Mouse (Mus musculus) ES-E14 (cell line): Measurements from ENCODE around the gene Hsd17b14. TPM values are rescaled to one million over a fixed set of nuclear protein-coding genes. Genes with fewer than 3 reads are reported as not detected.

ENCODE experiments used
- DNase-seq: peaks from one replicate; pipeline ENCODE4 v3.0.0-alpha.2; 2013; ENCODE audit warnings: low read depth, low spot score
- H3K27ac ChIP-seq: 2 replicates; pipeline ENCODE4 v1.5.1; 2012; ENCODE audit warnings: low read depth, mild to moderate bottlenecking, low read length, moderate library complexity, mixed read lengths; ENCODE audit not compliant: poor library complexity, insufficient read depth, severe bottlenecking
- H3K36me3 ChIP-seq: 2 replicates; pipeline ENCODE4 v1.6.1; 2012; ENCODE audit warnings: mild to moderate bottlenecking, low read length, moderate library complexity, mixed read lengths; ENCODE audit not compliant: control insufficient read depth, poor library complexity, insufficient read depth, severe bottlenecking
- H3K4me1 ChIP-seq, 2 experiments: fragments of 150-350 bp in 1 of 2; sonication (generic) in 1 of 2; 2 replicates each; pipeline ENCODE4 v1.6.1; 2012; ENCODE audit warnings: low read length in 2 of 2, mild to moderate bottlenecking in 1 of 2, mixed read lengths in 1 of 2; ENCODE audit not compliant: control insufficient read depth in 2 of 2, insufficient read depth in 2 of 2, poor library complexity in 1 of 2
- H3K4me3 ChIP-seq, 2 experiments: fragments of 150-350 bp in 1 of 2; sonication (generic) in 1 of 2; 2 replicates each; pipeline ENCODE4 v1.5.1; 2012; ENCODE audit warnings: low read length in 2 of 2, low read depth in 1 of 2, mild to moderate bottlenecking in 1 of 2, mixed read lengths in 1 of 2; ENCODE audit not compliant: insufficient read depth in 1 of 2, poor library complexity in 1 of 2, severe bottlenecking in 1 of 2
- H3K9ac ChIP-seq: 2 replicates; pipeline ENCODE4 v1.6.1; 2012; ENCODE audit warnings: low read depth, mild to moderate bottlenecking, low read length, mixed read lengths; ENCODE audit not compliant: poor library complexity, insufficient read depth, severe bottlenecking
- H3K9me3 ChIP-seq: fragments of 150-350 bp; sonication (generic); 2 replicates; pipeline ENCODE4 v1.6.1; 2012; ENCODE audit warnings: low read depth, mild to moderate bottlenecking, low read length; ENCODE audit not compliant: control insufficient read depth, insufficient read depth
- CHD2 ChIP-seq: IDR thresholded peaks from 2 replicates; pipeline ENCODE4 v1.6.1; 2014; ENCODE audit warnings: mild to moderate bottlenecking, low read depth, low read length, inconsistent platforms
- HCFC1 ChIP-seq: IDR thresholded peaks from 2 replicates; pipeline ENCODE4 v1.6.1; 2012; ENCODE audit warnings: low read length, inconsistent platforms, borderline replicate concordance; ENCODE audit not compliant: insufficient read depth
- MAFK ChIP-seq: IDR thresholded peaks from 2 replicates; pipeline ENCODE4 v1.6.1; 2014; ENCODE audit warnings: mild to moderate bottlenecking, low read depth, low read length, inconsistent platforms; ENCODE audit not compliant: insufficient read depth
- ZC3H11A ChIP-seq: IDR thresholded peaks from 2 replicates; pipeline ENCODE4 v1.6.1; 2012; ENCODE audit warnings: low read depth, mild to moderate bottlenecking, inconsistent platforms, low read length, borderline replicate concordance
- ZNF384 ChIP-seq: IDR thresholded peaks from 2 replicates; pipeline ENCODE4 v1.6.1; 2012; ENCODE audit warnings: low read depth, low read length, inconsistent platforms
- in situ Hi-C, 2 experiments: fragments of 600-800 bp; cut with MboI; formaldehyde crosslinking; loops; one replicate each; pipeline ENCODE4 v1.15.1; 2025; ENCODE audit warnings: low sequenced_read_pairs in 2 of 2, inconsistent platforms in 1 of 2; ENCODE audit not compliant: unreplicated experiment in 2 of 2
- total RNA-seq: library from RNA; depleted of rRNA; stranded (reverse); fragments of 300-350 nt; gene quantifications from 2 replicates; pipeline ENCODE4 v1.2.3, GENCODE M21; 2012

Gene Hsd17b14
- total RNA-seq, 1 experiment = 33.0 TPM

GRCm38 (mm10) chr7:45550821-45551511 is 3.7 kb upstream of the Hsd17b14 start:
- H3K27ac ChIP-seq = peak overlapping the region; percentile 89
- DNase-seq = no peak
- peak overlapping the region; percentile 81 for H3K9ac ChIP-seq
- H3K4me3 ChIP-seq = peak overlapping the region; percentile 3 to 57; a peak in 2 of 4 replicates
- TF ChIP-seq CHD2 (no peak), MAFK (no peak), HCFC1 (no peak), ZNF384 (no peak), ZC3H11A (no peak)
- no peaks in the 10 kb centered on the region for H3K9me3 ChIP-seq
- in situ Hi-C loops = no loop called here
- no peaks in the 10 kb centered on the region for H3K36me3 ChIP-seq
- H3K4me1 ChIP-seq = peaks cover 14 to 36% of the 10 kb centered on the region in 2 experiments

DNA sequence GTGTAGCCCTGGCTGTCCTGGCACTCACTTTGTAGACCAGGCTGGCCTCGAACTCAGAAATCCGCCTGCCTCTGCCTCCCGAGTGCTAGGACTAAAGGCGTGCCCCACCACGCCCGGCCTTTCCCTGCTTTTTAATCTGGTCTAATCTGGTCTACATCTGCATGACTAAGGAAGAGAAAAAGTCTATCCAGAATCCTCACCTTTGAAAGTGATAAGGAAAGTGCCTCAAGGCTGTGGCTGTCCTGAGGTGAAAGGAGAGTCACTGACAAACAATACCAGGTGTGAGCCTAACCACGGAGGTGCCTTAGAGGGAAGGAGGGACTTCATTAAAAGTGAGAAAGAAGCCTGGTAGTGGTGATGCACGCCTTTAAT is 3.2 kb upstream of the Hsd17b14 start:
- Histone ChIP-seq H3K9me3 (no peaks in the 10 kb centered on the region), H3K4me3 (no peak overlapping the region), H3K36me3 (no peaks in the 10 kb centered on the region), H3K27ac (peak overlapping the region; percentile 90), H3K9ac (no peak overlapping the region; the same call in 1 of the 2 replicates), H3K4me1 (peaks cover 14 to 38% of the 10 kb centered on the region in 2 experiments)
- peak; percentile 92 for DNase-seq
- peak; percentile 63; the same call in 1 of the 2 replicates for TF ChIP-seq CHD2
- no peak for TF ChIP-seq ZC3H11A
- TF ChIP-seq HCFC1 = no peak
- peak; percentile 71; the same call in 1 of the 2 replicates for TF ChIP-seq ZNF384
- no peak for TF ChIP-seq MAFK
- in situ Hi-C loops = no loop called here

DNA sequence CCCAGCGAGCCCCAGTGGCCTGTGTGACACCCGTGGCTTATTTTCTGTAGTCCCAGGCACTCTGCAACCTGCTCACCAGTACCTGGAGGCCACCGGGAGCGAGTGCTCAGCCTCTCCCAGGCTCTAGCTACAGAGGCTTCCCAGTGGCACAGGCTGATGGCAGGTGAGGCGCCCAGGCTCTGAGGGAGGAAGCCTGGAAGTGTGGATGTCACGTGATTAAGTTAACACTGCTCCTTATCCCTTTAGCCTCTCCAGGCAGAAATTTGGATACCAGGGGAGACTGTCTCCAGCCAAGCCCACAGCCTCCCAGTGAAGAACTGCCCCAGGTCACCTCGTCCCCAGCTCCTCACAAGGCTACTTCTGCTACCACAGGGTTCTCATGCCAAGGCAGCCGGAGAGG is 1.2 kb upstream of the Hsd17b14 start:
- in situ Hi-C loops = no loop called here
- TF ChIP-seq CHD2 (no peak), ZC3H11A (no peak)
- DNase-seq = no peak
- H3K36me3 ChIP-seq = no peaks in the 10 kb centered on the region; the same call in 1 of the 2 replicates
- H3K4me3 ChIP-seq = no peak overlapping the region
- peak overlapping the region; percentile 54; the same call in 1 of the 2 replicates for H3K9ac ChIP-seq
- H3K4me1 ChIP-seq = peaks cover 17 to 38% of the 10 kb centered on the region in 2 experiments
- H3K9me3 ChIP-seq = no peaks in the 10 kb centered on the region
- H3K27ac ChIP-seq = peak overlapping the region; percentile 90

DNA sequence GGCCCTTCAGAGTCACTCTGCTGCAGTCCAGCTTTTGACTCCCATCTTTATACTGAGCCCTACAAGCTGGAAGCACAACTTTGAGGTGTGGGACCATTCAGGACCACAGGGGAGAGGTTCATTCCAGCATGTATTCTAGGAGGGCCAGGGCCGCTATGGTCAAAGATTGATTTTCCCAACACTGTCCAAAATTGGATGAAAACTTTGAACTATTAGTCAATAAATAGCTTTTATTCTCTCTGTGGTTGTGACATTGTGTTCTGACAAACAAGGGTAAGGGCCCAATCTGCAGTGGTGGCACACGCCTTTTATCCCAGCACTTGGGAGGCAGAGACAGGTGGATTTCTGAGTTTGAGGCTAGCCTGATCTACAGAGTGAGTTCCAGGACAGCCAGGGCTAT is 703 bp upstream of the Hsd17b14 start:
- peaks cover 17 to 34% of the 10 kb centered on the region in 2 experiments for H3K4me1 ChIP-seq
- DNase-seq = no peak
- no peaks in the 10 kb centered on the region for H3K9me3 ChIP-seq
- no peak overlapping the region for H3K4me3 ChIP-seq
- H3K27ac ChIP-seq = peak overlapping the region; percentile 90
- peak overlapping the region; percentile 11; the same call in 1 of the 2 replicates for H3K9ac ChIP-seq
- H3K36me3 ChIP-seq = no peaks in the 10 kb centered on the region; the same call in 1 of the 2 replicates
- TF ChIP-seq MAFK (no peak), CHD2 (no peak), ZC3H11A (no peak), ZNF384 (no peak), HCFC1 (no peak)
- in situ Hi-C loops = no loop called here
